Mouse (Mus musculus) megakaryocyte, embryonic 14.5 days (primary cell): ENCODE measurements around the gene Smim24.

Experiments used
- FLI1 ChIP-seq: IDR thresholded peaks from 2 replicates; pipeline ENCODE4 v1.6.1; 2012; ENCODE audit warnings: low read length, inconsistent platforms, mixed read lengths
- GATA1 ChIP-seq: IDR thresholded peaks from 3 replicates; pipeline ENCODE4 v1.6.1; 2012; ENCODE audit warnings: mixed read lengths, low read length, inconsistent platforms, borderline replicate concordance

- TF ChIP-seq FLI1 = no peak
- no peak for TF ChIP-seq GATA1
Observed at GRCm38 (mm10) chr10:81417227-81418215, 24.7 kb downstream of the Smim24 start.
